Mouse (Mus musculus): ENCODE measurements at regions not wholly inside any gene's neighbourhood (a gene's known extent, or its start where the extent isn't known, plus 50 kb on each side); places are given as distances from the start of the nearest gene placed in this dataset.

GRCm38 (mm10) chr5:28873600-28874265 is 322.1 kb upstream of the Rnf32 start:
- TF ChIP-seq ZMIZ1 (IDR thresholded peaks at IDR 0.05; ENCODE audit: low read depth, low read length) (no peak), CTCF (conservative IDR thresholded peaks at IDR 0.05 in 1 of 2, IDR thresholded peaks at IDR 0.05 in 1 of 2; ENCODE audit: low read depth in 2 of 2, low read length in 2 of 2) (no peak), POLR2A (IDR thresholded peaks at IDR 0.05; ENCODE audit: low read depth, low read length) (no peak), SIN3A (IDR thresholded peaks at IDR 0.05; ENCODE audit: low read length) (no peak), POLR2AphosphoS2 (IDR thresholded peaks at IDR 0.05; ENCODE audit: low read depth, low read length) (no peak), EP300 (IDR thresholded peaks at IDR 0.05; ENCODE audit: low read length) (no peak), MYC (IDR thresholded peaks at IDR 0.05; ENCODE audit: low read depth, low read length) (no peak), TCF12 (IDR thresholded peaks at IDR 0.05; ENCODE audit: low read depth, low read length) (no peak), USF1 (IDR thresholded peaks at IDR 0.05; ENCODE audit: low read depth, low read length) (no peak), MXI1 (IDR thresholded peaks at IDR 0.05; ENCODE audit: low read depth, low read length) (no peak)
